Mouse (Mus musculus) B cell, adult 62 days (primary cell): ENCODE measurements around the gene Tpp1. TPM values are rescaled to one million over a fixed set of nuclear protein-coding genes. Genes with fewer than 3 reads are reported as not detected.

Experiments
- total RNA-seq: library from RNA; stranded (reverse); gene quantifications from 4 replicates; pipeline ENCODE4 v1.2.4, GENCODE M21; 2023

The Tpp1 gene
- total RNA-seq, result 73.9 to 93.1 TPM (median 76.4 TPM) in 4 replicates

GRCm38 (mm10) chr7:105751491-105752433 is at the start of gene Tpp1:
Gene Tpp1, minus strand, starts transcription at chr7:105752235.

GRCm38 (mm10) chr7:105787285-105788140 is 35.5 kb upstream of the Tpp1 start, which contains the start of gene Dchs1:
Gene Dchs1, minus strand, starts transcription at chr7:105787654.

GRCm38 (mm10) chr7:105743926-105744590 is 8.0 kb downstream of the Tpp1 start, which contains the start of gene Taf10:
Gene Taf10, minus strand, starts transcription at chr7:105744361.

GRCm38 (mm10) chr7:105736911-105737521 is 15.0 kb downstream of the Tpp1 start, which contains the start of gene Rrp8:
Gene Rrp8, minus strand, starts transcription at chr7:105737385.

GRCm38 (mm10) chr7:105736264-105736901 is 15.7 kb downstream of the Tpp1 start, which contains the start of gene Ilk:
Gene Ilk, plus strand, starts transcription at chr7:105736592.

Other genes starting within 250 kb of the Tpp1 start
- 20.3 to 24.9 TPM (median 21.6 TPM) in 4 replicates for gene Smpd1, start 197.9 kb downstream of the Tpp1 start, total RNA-seq
- 3.0 to 6.0 TPM (median 4.4 TPM) in 4 replicates for gene Apbb1, start 170.6 kb downstream of the Tpp1 start, total RNA-seq
- gene Hpx, start 152.1 kb downstream of the Tpp1 start, total RNA-seq, result 0.39 TPM in 2 of 4 replicates, not detected in the others
- gene Trim3, start 118.7 kb downstream of the Tpp1 start, total RNA-seq, result 28.5 to 33.7 TPM (median 31.1 TPM) in 4 replicates
- gene Timm10b, start 112.2 kb downstream of the Tpp1 start, total RNA-seq, result 44.7 to 62.5 TPM (median 54.4 TPM) in 4 replicates
- gene Arfip2, start 111.8 kb downstream of the Tpp1 start, total RNA-seq, result 35.4 to 45.7 TPM (median 40.0 TPM) in 4 replicates
- gene Gm45799, start 111.7 kb downstream of the Tpp1 start, total RNA-seq, result 12.0 to 22.1 TPM (median 16.1 TPM) in 4 replicates
- gene Dnhd1, start 101.4 kb downstream of the Tpp1 start, total RNA-seq, result 8.4 to 11.3 TPM (median 8.9 TPM) in 4 replicates
- gene Ilk, start 15.6 kb downstream of the Tpp1 start, total RNA-seq, result 72.5 to 84.4 TPM (median 74.9 TPM) in 4 replicates
- 21.2 to 29.2 TPM (median 24.9 TPM) in 4 replicates for gene Rrp8, start 14.8 kb downstream of the Tpp1 start, total RNA-seq
- gene Taf10, start 7.9 kb downstream of the Tpp1 start, total RNA-seq, result 194 to 205 TPM (median 201 TPM) in 4 replicates
- not detected in 4 replicates for gene Dchs1, start 35.4 kb upstream of the Tpp1 start, total RNA-seq
- 40.1 to 62.5 TPM (median 46.6 TPM) in 4 replicates for gene Mrpl17, start 58.9 kb upstream of the Tpp1 start, total RNA-seq
- gene Gm4070, start 201.7 kb upstream of the Tpp1 start, total RNA-seq, result 58.9 to 94.8 TPM (median 75.0 TPM) in 4 replicates